8 mouse cellular contexts compared by ENCODE assay signal in genomic region chr4:133378236-133379045, GRCm38 (mm10). TPM values are rescaled to one million over a fixed set of nuclear protein-coding genes. Genes with fewer than 3 reads are reported as not detected.
DNase-seq lines count a peak whose midpoint lies in the region; ATAC-seq lines count a peak whose summit lies in the region.

No protein-coding gene starts in this region.

- H3K4me3 ChIP-seq in embryonic facial prominence, embryonic 13.5 days: no peak overlapping the region
- no peak overlapping the region for H3K4me3 ChIP-seq in hindbrain, embryonic 11.5 days (ENCODE audit: low read depth, low read length)
- H3K4me3 ChIP-seq in midbrain, embryonic 12.5 days: no peak overlapping the region

- H3K9ac ChIP-seq in embryonic facial prominence, embryonic 13.5 days: peak overlapping the region; percentile 49
- H3K9ac ChIP-seq in hindbrain, embryonic 11.5 days (ENCODE audit: low read depth, low read length): 0 out of 2 replicates have a peak overlapping the region, but pooled peaks have one; percentile 8
- 0 out of 2 replicates have a peak overlapping the region, but pooled peaks have one; percentile 21 for H3K9ac ChIP-seq in midbrain, embryonic 12.5 days (replicated peaks)

- H3K9me3 ChIP-seq in embryonic facial prominence, embryonic 13.5 days: no peaks in the 10 kb centered on the region
- H3K9me3 ChIP-seq in hindbrain, embryonic 11.5 days (ENCODE audit: control insufficient read depth, low read length): no peaks in the 10 kb centered on the region
- H3K9me3 ChIP-seq in midbrain, embryonic 12.5 days: no peaks in the 10 kb centered on the region

- peak overlapping the region; percentile 41 for H3K4me2 ChIP-seq in embryonic facial prominence, embryonic 13.5 days
- no peak overlapping the region for H3K4me2 ChIP-seq in hindbrain, embryonic 11.5 days (replicated peaks; ENCODE audit: low read depth, low read length)
- H3K4me2 ChIP-seq in midbrain, embryonic 12.5 days (replicated peaks): 0 out of 2 replicates have a peak overlapping the region, but pooled peaks have one; percentile 16

- H3K36me3 ChIP-seq in embryonic facial prominence, embryonic 13.5 days: peaks cover 8% of the 10 kb centered on the region
- no peaks in the 10 kb centered on the region for H3K36me3 ChIP-seq in hindbrain, embryonic 11.5 days (ENCODE audit: control insufficient read depth, insufficient read depth, low read length)
- peaks cover 3% of the 10 kb centered on the region; the same call in 1 of the 2 replicates for H3K36me3 ChIP-seq in midbrain, embryonic 12.5 days

- peak overlapping the region; percentile 90 for H3K27ac ChIP-seq in embryonic facial prominence, embryonic 13.5 days
- H3K27ac ChIP-seq in hindbrain, embryonic 11.5 days (ENCODE audit: low read depth, low read length): peak overlapping the region; percentile 17; the same call in 1 of the 2 replicates
- peak overlapping the region; percentile 39; the same call in 1 of the 2 replicates for H3K27ac ChIP-seq in midbrain, embryonic 12.5 days (replicated peaks)

- no peaks in the 10 kb centered on the region for H3K27me3 ChIP-seq in embryonic facial prominence, embryonic 13.5 days
- no peaks in the 10 kb centered on the region for H3K27me3 ChIP-seq in hindbrain, embryonic 11.5 days (ENCODE audit: control insufficient read depth, insufficient read depth, low read length)
- no peaks in the 10 kb centered on the region for H3K27me3 ChIP-seq in midbrain, embryonic 12.5 days

- DNase-seq in cerebellum, adult 18-20 months: peak; percentile 45 to 52
- no peak for DNase-seq in cerebellum, postnatal 10 days
- DNase-seq in spleen, adult 12 weeks (ENCODE audit: low spot score): peak; percentile 54
- DNase-seq in spleen, postnatal 36 days (ENCODE audit: low spot score in 2 of 2): no peak
- DNase-seq in hindbrain, embryonic 11.5 days (ENCODE audit: low spot score): peak; percentile 42
- peak; percentile 64 for DNase-seq in thymus, postnatal 25 days

- peaks cover 73% of the 10 kb centered on the region for H3K4me1 ChIP-seq in embryonic facial prominence, embryonic 13.5 days
- H3K4me1 ChIP-seq in hindbrain, embryonic 11.5 days (replicated peaks; ENCODE audit: control insufficient read depth, insufficient read depth, low read length): peaks cover 8% of the 10 kb centered on the region
- H3K4me1 ChIP-seq in midbrain, embryonic 12.5 days: peaks cover 44% of the 10 kb centered on the region

- WGBS in embryonic facial prominence, embryonic 13.5 days: 4% methylated on average over 13 of the region's 13 CpGs
- 11% methylated on average over 13 of the region's 13 CpGs for WGBS in hindbrain, embryonic 11.5 days
- 8% methylated on average over 13 of the region's 13 CpGs for WGBS in midbrain, embryonic 12.5 days

- ATAC-seq in embryonic facial prominence, embryonic 13.5 days (ENCODE audit: insufficient number of reproducible peaks, insufficient read depth, low FRiP score, low TSS enrichment, low read depth): peak; percentile 71
- no peak for ATAC-seq in hindbrain, embryonic 11.5 days (ENCODE audit: low FRiP score)
- no peak for ATAC-seq in midbrain, embryonic 12.5 days (ENCODE audit: low FRiP score, low read depth)

RNA-seq across cellular contexts. Expression of gene Slc9a1, which starts 8.9 kb away (rescaled TPM):
- polyA plus RNA-seq in embryonic facial prominence, embryonic 13.5 days (2015; fragmentation: Nextera tagmentation; extraction: Ambion mirVana): 8.6 and 9.4 TPM in 2 replicates
- 5.7 and 5.8 TPM in 2 replicates for polyA plus RNA-seq in hindbrain, embryonic 11.5 days (2014; fragmentation: Nextera tagmentation; extraction: Ambion mirVana)
- 9.0 and 9.2 TPM in 2 replicates for polyA plus RNA-seq in midbrain, embryonic 12.5 days (2016; fragmentation: Nextera tagmentation; extraction: Ambion mirVana)

RNA-seq across cellular contexts. Expression of gene Wdtc1, which starts 25.2 kb away (rescaled TPM):
- polyA plus RNA-seq in embryonic facial prominence, embryonic 13.5 days (2015; fragmentation: Nextera tagmentation; extraction: Ambion mirVana): 13.9 and 14.3 TPM in 2 replicates
- 21.6 and 23.4 TPM in 2 replicates for polyA plus RNA-seq in hindbrain, embryonic 11.5 days (2014; fragmentation: Nextera tagmentation; extraction: Ambion mirVana)
- polyA plus RNA-seq in midbrain, embryonic 12.5 days (2016; fragmentation: Nextera tagmentation; extraction: Ambion mirVana): 24.2 and 26.1 TPM in 2 replicates

Comparison
In these comparisons a context has a peak if more than half of its experiments do, and no peak if none do; other contexts are left out.
1. DNase-seq: peak in cerebellum, adult 18-20 months (2 of 2), spleen, adult 12 weeks (single experiment), hindbrain, embryonic 11.5 days (single experiment) and thymus, postnatal 25 days (single experiment); none in cerebellum, postnatal 10 days (0 of 2) and spleen, postnatal 36 days (0 of 2).
2. H3K27ac ChIP-seq: peak in every context shown above with its lines; median percentile 90 in embryonic facial prominence, embryonic 13.5 days; 39 in midbrain, embryonic 12.5 days; 17 in hindbrain, embryonic 11.5 days.
3. Peak in every context shown above with its lines, with median percentiles within 50 percentile points of each other: H3K9ac ChIP-seq.